Mouse (Mus musculus) liver, embryonic 14.5 days (tissue): ENCODE measurements at regions not wholly inside any gene's neighbourhood (a gene's known extent, or its start where the extent isn't known, plus 50 kb on each side); places are given as distances from the start of the nearest gene placed in this dataset.

Experiments
- ATAC-seq: fragments of 200-750 bp; cut with Nextera tagmentation; 2 replicates; pipeline ENCODE4 v1.8.0; 2017; ENCODE audit warnings: moderate number of reproducible peaks, mild to moderate bottlenecking, moderate library complexity; ENCODE audit not compliant: insufficient read depth
- DNase-seq, 3 experiments: peaks; one replicate each; pipeline ENCODE4 v3.0.0-alpha.2; 2012 to 2013; ENCODE audit warnings: low read depth in 3 of 3, low spot score in 3 of 3
- H3K27ac ChIP-seq: fragments of 300-500 bp; sonication (generic); 2 replicates; pipeline ENCODE4 v1.5.1; 2014; ENCODE audit warnings: moderate library complexity, mild to moderate bottlenecking, control low read depth, inconsistent platforms
- H3K27me3 ChIP-seq: fragments of 300-500 bp; sonication (generic); 2 replicates; pipeline ENCODE4 v1.6.1; 2014; ENCODE audit warnings: mild to moderate bottlenecking, low read length, moderate library complexity; ENCODE audit not compliant: control insufficient read depth, insufficient read depth
- H3K36me3 ChIP-seq: fragments of 300-500 bp; sonication (generic); replicated peaks from 2 replicates; pipeline ENCODE4 v1.6.1; 2014; ENCODE audit warnings: low read depth; ENCODE audit not compliant: control insufficient read depth, insufficient read depth
- H3K4me1 ChIP-seq, 2 experiments: fragments of 200-500 bp in 1 of 2; fragments of 300-500 bp in 1 of 2; sonication (generic) in 1 of 2; replicated peaks; 2 replicates each; pipeline ENCODE4 v1.6.1; 2012 to 2014; ENCODE audit warnings: antibody characterized with exemption in 1 of 2, inconsistent platforms in 1 of 2, low read length in 1 of 2; ENCODE audit not compliant: control insufficient read depth in 2 of 2, insufficient read depth in 2 of 2
- H3K4me2 ChIP-seq: fragments of 300-500 bp; sonication (generic); 2 replicates; pipeline ENCODE4 v1.6.1; 2014; ENCODE audit warnings: low read depth, mild to moderate bottlenecking, control low read depth, moderate library complexity
- H3K4me3 ChIP-seq, 2 experiments: fragments of 200-500 bp in 1 of 2; fragments of 300-500 bp in 1 of 2; sonication (generic) in 1 of 2; 2 replicates each; pipeline ENCODE4 v1.5.1; 2012 to 2014; ENCODE audit warnings: low read depth in 2 of 2, low read length in 2 of 2, mild to moderate bottlenecking in 2 of 2, control low read depth in 1 of 2, inconsistent platforms in 1 of 2, moderate library complexity in 1 of 2; ENCODE audit not compliant: insufficient read depth in 1 of 2
- H3K9ac ChIP-seq: fragments of 300-500 bp; sonication (generic); replicated peaks from 2 replicates; pipeline ENCODE4 v1.6.1; 2014; ENCODE audit warnings: mild to moderate bottlenecking, control low read depth, moderate library complexity
- H3K9me3 ChIP-seq: fragments of 300-500 bp; sonication (generic); 2 replicates; pipeline ENCODE4 v1.6.1; 2016; ENCODE audit warnings: low read length, mixed read lengths; ENCODE audit not compliant: control insufficient read depth
- CTCF ChIP-seq: IDR thresholded peaks from 2 replicates; pipeline ENCODE4 v1.5.1; 2016; ENCODE audit warnings: antibody characterized with exemption, low read depth, control low read depth
- EP300 ChIP-seq: IDR thresholded peaks from 2 replicates; pipeline ENCODE4 v1.6.1; 2016; ENCODE audit warnings: antibody characterized with exemption, low read depth
- WGBS: fragments of 180-500 bp; shearing (Covaris S2); extraction: QIAGEN DNeasy Blood & Tissue Kit; methylation state at CpG from one replicate; pipeline ENCODE4 v1.1.7; 2014; ENCODE audit not compliant: insufficient replicate concordance; 5-methylcytosine and 5-hydroxymethylcytosine counted together

DNA sequence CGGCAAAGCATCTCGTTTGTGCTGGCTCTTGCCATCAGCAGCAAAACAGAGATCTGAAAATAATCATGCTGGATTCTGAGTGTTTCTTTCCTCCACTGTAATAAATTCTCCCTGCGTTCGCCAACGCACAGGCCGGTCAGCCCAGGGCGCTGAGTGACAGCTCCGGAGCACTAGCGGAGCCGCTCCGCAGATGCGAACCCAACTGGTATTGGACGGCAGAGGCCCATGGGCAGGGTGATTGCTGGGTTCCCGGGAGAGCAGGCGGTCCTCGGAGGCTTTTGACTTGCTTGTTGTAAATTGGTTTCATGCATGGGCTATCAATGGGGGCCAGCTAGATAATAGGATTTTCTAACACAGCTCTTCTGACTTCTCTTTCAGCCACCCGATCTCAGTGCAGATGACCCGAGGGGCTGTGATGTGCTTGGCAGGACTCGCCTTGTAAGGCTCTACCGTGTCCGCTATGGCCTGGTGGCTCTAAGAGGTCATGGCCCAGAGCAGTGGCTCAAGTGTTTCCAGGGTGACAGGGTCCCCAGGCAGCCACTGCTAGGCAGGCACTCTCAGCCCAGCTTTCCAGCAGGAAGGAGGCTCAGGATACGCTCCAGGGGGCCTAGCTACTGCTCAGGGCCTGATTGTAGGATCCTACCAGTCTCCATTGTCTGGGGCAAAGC, 179.4 kb upstream of the Nectin1 start:
- no peak for ATAC-seq
- Histone ChIP-seq H3K4me1 (no peaks in the 10 kb centered on the region), H3K27me3 (no peaks in the 10 kb centered on the region), H3K4me3 (no peak overlapping the region), H3K9me3 (no peaks in the 10 kb centered on the region), H3K27ac (no peak overlapping the region), H3K4me2 (no peak overlapping the region), H3K9ac (no peak overlapping the region), H3K36me3 (no peaks in the 10 kb centered on the region)
- 73% methylated on average over 22 of the region's 22 CpGs for WGBS
- DNase-seq, result no peak
- TF ChIP-seq CTCF (no peak), EP300 (no peak)

GRCm38 (mm10) chr9:43568851-43569250, 174.9 kb upstream of the Nectin1 start:
- H3K27me3 ChIP-seq, result no peaks in the 10 kb centered on the region
- no peaks in the 10 kb centered on the region for H3K36me3 ChIP-seq
- DNase-seq (no peak), ATAC-seq (no peak)
- WGBS, result 28% methylated on average over 4 of the region's 4 CpGs
- H3K4me2 ChIP-seq, result no peak overlapping the region
- H3K4me1 ChIP-seq, result no peaks in the 10 kb centered on the region
- no peak overlapping the region for H3K9ac ChIP-seq
- H3K4me3 ChIP-seq, result no peak overlapping the region
- TF ChIP-seq CTCF (no peak), EP300 (no peak)
- no peak overlapping the region for H3K27ac ChIP-seq
- no peaks in the 10 kb centered on the region for H3K9me3 ChIP-seq

DNA sequence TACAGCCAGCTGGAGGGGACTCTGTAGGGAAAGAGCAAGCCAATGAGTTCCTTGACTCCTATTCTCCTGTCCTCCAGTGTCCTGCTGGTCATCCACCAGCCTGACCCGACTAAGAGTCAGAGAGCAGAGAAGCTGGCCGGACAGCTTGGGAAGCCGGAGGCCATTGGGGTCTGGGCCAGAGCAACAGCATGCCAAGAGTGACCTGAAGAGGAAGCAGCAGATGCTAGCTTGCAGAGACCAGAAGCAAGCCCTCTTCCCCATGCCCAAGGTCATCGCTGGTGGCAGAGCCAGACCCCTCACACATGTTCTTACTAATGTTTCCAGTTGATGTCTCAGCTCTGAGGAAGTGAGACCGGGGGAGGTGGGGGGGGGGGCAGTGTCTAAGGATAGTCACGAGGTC, 172.7 kb upstream of the Nectin1 start:
- no peak for DNase-seq
- Histone ChIP-seq H3K4me3 (no peak overlapping the region), H3K27ac (no peak overlapping the region), H3K4me2 (no peak overlapping the region), H3K9ac (no peak overlapping the region), H3K4me1 (no peaks in the 10 kb centered on the region), H3K27me3 (no peaks in the 10 kb centered on the region), H3K9me3 (no peaks in the 10 kb centered on the region), H3K36me3 (no peaks in the 10 kb centered on the region)
- 50% methylated on average over 6 of the region's 6 CpGs for WGBS
- TF ChIP-seq EP300 (no peak), CTCF (no peak)
- no peak for ATAC-seq

DNA sequence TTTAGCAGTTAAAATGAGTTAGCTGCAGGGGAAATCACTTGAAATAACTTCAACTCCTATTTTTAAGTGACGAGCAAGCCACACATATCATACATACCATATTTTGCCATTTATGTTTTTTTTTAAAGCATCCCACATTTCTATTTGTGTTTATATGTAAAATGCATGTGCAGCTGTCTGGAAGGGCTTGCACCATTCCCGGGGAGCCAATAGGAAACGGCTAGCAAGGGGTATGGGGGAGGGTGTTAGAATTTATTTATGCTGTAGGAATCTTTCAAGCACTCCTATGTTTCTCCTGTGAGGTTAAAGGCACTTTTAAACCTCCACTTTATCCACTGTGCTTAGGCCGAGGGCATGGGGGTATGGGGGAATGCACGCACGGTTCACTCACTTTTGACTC, 168.1 kb upstream of the Nectin1 start:
- no peaks in the 10 kb centered on the region for H3K9me3 ChIP-seq
- no peaks in the 10 kb centered on the region for H3K4me1 ChIP-seq
- 53% methylated on average over 6 of the region's 6 CpGs for WGBS
- H3K4me3 ChIP-seq, result no peak overlapping the region
- no peaks in the 10 kb centered on the region for H3K36me3 ChIP-seq
- H3K9ac ChIP-seq, result no peak overlapping the region
- TF ChIP-seq CTCF, result no peak
- TF ChIP-seq EP300, result no peak
- H3K4me2 ChIP-seq, result no peak overlapping the region
- ATAC-seq (no peak), DNase-seq (no peak)
- H3K27me3 ChIP-seq, result no peaks in the 10 kb centered on the region
- H3K27ac ChIP-seq, result no peak overlapping the region

DNA sequence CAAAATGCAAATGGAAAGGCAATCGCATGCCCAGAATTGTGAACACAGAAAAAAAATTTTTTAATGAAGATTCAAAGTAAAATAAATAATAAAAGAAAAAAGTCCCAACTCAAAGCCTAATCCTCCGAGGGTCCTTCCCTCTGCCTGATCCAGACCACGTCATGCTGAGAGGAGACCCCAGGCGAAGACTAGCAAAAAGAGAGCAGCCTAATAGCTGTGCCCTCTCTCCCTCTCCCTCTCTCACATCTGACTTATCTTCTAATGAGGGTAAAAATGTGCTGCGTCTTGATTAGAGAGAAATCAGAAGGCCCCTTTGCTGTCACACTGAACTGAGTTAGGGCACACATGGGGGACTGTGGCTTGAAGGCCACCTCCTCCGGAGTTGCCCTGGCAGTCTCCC, 163.1 kb upstream of the Nectin1 start:
- no peaks in the 10 kb centered on the region for H3K9me3 ChIP-seq
- WGBS, result 29% methylated on average over 6 of the region's 6 CpGs
- no peaks in the 10 kb centered on the region for H3K4me1 ChIP-seq
- H3K27me3 ChIP-seq, result no peaks in the 10 kb centered on the region
- H3K27ac ChIP-seq, result no peak overlapping the region
- TF ChIP-seq CTCF (no peak), EP300 (no peak)
- ATAC-seq (no peak), DNase-seq (no peak)
- H3K4me3 ChIP-seq, result no peak overlapping the region
- H3K36me3 ChIP-seq, result no peaks in the 10 kb centered on the region
- H3K4me2 ChIP-seq, result no peak overlapping the region
- no peak overlapping the region for H3K9ac ChIP-seq
